Mouse (Mus musculus): ENCODE measurements around the gene Sirt4. TPM values are rescaled to one million over a fixed set of nuclear protein-coding genes. Genes with fewer than 3 reads are reported as not detected.
A peak's percentile ranks its signal among the peaks of the same experiment; 100 is the strongest.
"Not testable (repeated sequence)": the region's sequence is repeated elsewhere in the genome, so short reads cannot be mapped to it uniquely, and the experiment has no call there.

Gene Sirt4
- total RNA-seq, 2 experiments from 2014 or later, result 37.8 to 56.5 TPM

DNA sequence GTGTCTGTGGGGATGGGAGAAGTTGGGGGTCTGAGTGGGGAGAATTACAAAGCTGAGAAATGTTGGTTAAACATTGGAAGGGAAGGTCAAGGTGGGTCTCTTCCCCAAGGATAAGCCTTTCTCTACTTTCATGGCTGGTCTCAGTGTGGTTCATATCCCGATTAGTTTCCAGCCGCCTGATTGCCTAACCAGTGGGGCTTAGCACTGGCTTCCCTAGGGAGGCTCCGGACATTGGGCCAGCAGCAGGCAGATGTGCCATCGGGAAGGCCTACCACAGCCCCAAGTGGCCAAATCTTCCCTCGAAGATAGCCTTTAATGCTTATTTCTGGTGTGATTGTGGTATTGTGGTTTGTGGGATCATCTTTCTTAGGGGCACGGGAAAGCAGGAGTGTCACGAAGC, 27.9 kb upstream of the Sirt4 start:
- H3K4me3 ChIP-seq, result no peak overlapping the region
- no peak for DNase-seq (ENCODE audit: low spot score in 2 of 2)
- H3K27ac ChIP-seq, result no peak overlapping the region
- no peak for TF ChIP-seq CTCF (conservative IDR thresholded peaks at IDR 0.05)

DNA sequence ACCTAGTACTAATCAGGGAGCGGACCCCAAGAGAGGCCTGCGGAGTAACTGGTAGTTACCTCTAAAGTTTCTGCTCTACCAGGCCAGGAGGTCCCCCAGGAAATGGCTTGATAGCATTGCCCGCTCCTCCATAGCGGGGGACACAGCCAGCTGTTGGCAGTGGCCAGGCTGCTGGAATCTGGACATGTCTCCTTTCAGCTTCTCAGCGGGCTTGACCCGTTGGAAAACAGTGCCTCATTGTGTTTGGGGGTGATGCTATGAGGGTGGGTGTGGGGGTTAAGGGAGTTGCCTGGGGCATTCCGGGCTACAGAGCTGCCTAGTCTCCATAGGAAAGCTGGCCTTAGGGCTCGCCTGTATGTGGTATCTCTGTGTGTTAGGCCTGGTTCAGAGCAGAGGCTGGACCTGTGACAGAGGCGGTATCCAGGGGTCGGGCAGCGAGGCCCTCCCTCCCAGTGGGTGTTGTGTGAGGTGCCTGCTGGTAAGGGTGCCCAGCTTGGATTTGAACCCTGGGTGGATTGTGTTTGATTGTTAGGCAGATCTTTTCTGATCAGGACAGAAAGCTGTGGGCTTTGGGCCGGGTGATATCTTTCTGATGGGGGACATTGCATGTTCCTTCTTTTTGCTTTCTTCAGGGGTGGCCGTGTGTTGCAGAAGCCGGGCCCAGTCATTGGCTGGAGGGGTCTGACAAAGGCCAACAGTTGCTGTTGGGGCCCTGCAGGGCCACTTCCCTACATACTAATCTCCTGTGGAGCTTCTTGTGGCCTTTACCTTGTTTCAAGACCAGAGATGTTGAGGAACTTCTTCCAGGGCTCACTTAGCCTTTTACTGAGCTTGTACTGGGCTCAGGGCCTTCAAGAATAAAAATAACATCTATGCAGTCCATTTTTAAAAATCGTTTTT, 25.5 kb upstream of the Sirt4 start:
- H3K27ac ChIP-seq, result peak overlapping the region; percentile 87
- no peak for DNase-seq (ENCODE audit: low spot score in 2 of 2)
- peak overlapping the region; percentile 94; the same call in 1 of the 2 replicates for H3K4me3 ChIP-seq
- TF ChIP-seq CTCF (conservative IDR thresholded peaks at IDR 0.05), result no peak

DNA sequence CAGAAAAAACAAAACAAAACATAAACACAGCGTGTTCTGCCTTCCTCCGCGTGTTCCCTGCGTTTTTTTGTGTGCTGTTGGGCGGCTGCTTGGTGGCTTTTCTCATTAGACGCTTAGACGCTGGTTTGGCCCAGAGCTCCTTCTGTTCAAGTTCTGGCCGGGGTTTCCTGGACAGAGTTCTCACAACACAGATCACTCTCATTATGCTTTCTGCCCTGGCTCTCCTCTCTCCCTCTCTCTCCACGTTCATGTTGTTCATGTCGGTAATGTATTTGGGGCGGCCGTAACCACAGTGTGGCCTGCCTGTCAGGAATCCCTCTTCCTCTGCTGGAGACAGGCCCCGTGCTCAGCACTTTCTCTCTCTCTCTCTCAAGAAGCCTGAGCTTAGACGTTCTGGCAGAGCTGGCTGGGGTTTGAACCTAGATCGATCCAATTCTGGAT, 24.8 kb upstream of the Sirt4 start:
- peak overlapping the region; percentile 94 for H3K4me3 ChIP-seq
- DNase-seq (ENCODE audit: low spot score in 2 of 2), result no peak
- peak overlapping the region; percentile 87 for H3K27ac ChIP-seq
- no peak for TF ChIP-seq CTCF (conservative IDR thresholded peaks at IDR 0.05)

DNA sequence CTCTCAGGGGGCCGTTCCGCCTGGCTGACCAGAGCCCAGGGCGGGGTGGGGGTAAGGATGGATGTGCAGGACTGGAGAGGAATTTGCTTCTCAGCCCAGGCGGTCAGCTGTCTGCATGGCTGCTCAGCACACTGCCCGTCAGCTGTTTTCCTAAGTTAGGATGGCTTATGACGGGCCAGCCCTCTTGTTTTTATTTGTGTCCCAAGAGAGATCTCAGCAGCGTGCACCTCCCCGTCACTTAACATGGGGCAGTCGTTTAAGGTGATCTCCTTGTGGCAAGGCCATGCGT, 24.3 kb upstream of the Sirt4 start:
- TF ChIP-seq CTCF (conservative IDR thresholded peaks at IDR 0.05), result no peak
- peak overlapping the region; percentile 94 for H3K4me3 ChIP-seq
- DNase-seq (ENCODE audit: low spot score in 2 of 2), result no peak
- H3K27ac ChIP-seq, result peak overlapping the region; percentile 87

DNA sequence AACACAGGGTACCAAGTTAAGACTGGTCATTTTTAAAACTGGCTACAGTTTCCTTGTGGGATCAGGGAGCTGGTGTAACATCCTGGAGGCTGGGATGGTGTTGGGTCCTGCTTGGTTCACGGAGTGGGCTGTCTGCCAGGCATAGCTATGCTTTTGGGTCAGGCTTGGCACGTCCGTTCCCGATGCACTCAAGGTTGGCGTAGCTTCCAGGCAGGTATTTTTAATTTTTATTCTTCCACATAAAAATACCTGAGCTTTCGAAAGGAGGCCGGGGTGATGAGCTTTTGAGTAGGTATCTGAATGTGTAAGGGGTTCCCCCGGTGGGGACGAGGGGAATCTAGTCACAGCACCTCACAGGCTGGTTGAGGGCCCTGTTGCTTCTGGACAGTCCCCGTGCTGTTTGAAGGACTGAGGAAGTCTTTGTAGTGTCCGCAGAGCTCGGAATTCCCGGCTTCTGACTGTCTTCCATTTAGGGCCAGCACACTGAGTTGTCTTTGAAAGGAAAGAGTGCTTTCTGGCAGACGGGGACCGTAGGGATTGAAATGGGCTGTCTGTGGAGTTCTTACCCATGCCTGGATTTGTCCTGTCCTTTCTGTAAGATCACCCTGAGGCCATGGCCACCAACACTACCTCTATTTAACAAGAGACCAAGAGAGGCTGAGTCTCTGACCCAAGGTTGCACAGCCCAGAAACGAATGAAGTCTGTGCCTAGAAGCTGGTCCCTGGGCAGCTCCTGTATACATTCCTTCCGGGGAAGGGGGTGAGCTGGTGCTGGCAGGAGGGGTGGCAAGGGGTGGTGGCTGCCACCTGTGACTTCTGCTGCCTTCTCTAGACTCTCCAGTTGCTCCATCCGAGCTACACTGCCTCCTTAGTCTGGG, 23.7 kb upstream of the Sirt4 start:
- TF ChIP-seq CTCF (conservative IDR thresholded peaks at IDR 0.05), result no peak
- Histone ChIP-seq H3K4me3 (peak overlapping the region; percentile 94), H3K27ac (peak overlapping the region; percentile 87)
- DNase-seq (ENCODE audit: low spot score in 2 of 2), result no peak

DNA sequence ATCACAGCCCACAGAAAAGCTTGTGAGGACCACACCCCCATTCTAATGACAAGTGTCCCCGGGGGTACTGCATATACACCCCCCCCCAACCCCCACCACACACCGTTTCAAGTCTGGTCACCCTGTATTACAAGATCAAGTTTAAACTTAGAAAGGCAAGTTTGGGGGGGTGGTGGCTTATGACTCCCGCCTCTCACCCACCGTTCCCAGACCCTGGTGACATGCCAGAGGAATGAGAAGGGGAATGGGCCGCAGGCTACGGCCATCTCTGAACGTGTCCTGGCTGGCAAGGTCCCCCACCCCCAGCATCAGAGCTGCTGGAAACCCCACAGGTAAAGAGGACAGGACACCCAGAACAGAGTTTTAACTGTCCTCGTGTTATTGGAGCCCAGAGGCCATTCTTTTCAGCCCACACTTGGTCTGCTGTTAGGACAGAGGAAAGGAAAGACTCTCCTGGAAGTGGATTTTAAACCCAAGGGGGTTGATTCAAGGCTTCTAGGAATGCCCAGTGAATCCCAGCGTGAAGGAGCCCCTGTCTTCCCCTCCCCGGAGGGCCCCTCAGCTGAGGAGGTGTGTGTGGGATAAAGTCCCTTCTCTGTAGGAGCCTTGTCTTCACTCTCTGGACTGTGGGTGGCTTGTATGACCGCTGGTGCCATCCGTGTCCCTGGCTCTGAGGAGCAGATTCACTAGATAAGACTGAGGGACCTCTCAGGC, 22.9 kb upstream of the Sirt4 start:
- peak overlapping the region; percentile 87 for H3K27ac ChIP-seq
- H3K4me3 ChIP-seq, result peak overlapping the region; percentile 94
- DNase-seq (ENCODE audit: low spot score in 2 of 2), result no peak
- no peak for TF ChIP-seq CTCF (conservative IDR thresholded peaks at IDR 0.05)

DNA sequence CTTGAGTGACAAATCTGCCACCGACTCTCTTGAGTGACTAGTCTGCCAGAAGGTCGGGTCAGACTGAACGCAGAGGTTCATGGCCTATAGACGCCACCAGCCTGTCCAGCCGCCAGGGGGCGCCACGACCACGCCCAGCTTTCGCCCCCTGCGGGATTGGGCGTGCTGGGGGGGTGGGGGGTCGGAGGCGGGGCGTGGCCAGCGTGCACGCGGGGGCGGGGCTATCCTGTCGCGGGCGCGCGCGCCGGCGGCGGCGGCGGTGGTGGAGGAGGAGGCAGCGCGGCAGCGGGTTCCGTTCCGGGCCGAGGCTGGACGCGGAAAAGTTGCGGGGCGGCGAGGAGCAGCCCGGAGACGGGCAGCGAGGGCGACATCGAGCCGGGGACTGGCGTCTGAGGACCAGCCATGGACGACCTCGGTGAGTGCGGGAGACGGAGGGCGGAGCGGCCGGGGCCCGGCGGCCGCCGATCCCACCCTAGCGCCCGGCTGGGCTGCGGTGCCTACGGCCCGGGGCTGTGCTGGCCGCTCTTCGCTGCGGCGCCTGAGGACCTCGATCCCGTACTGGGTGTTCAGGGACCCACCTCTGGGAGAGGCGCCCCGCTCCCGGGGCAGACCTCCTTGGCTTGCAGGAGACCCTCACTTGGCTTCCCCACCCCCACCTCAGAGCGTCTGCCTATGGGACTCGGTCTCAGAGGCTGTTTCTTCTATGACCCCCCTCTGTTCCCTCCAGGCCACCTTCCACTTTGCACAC, 22.1 kb upstream of the Sirt4 start, which contains the start of gene Pxn:
Pxn (plus strand) TSS at position 223 of the 748 bp plus-strand sequence.
- peak within 1 kb of the TSS; percentile 94 for H3K4me3 ChIP-seq
- TF ChIP-seq CTCF (conservative IDR thresholded peaks at IDR 0.05), result peak; percentile 85
- peak within 1 kb of the TSS; percentile 94 for H3K27ac ChIP-seq
- peak; percentile 84 to 95 for DNase-seq (ENCODE audit: low spot score in 2 of 2)

DNA sequence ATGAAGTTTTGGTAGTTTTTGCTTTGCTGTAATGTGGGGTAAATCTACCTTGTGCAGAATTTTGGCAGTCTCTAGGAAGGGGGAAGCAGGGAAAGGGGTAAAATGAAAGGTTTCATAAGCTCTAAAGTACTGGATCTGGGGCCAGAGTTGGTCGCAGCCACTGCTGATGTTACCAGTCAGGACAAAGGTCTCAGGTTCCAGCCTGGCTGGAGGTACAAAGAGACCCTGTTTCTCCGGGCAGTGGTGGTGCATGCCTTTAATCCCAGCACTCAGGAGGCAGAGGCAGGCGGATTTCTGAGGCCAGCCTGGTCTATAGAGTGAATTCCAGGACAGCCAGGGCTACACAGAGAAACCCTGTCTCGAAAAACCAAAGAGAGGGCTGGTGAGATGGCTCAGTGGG, 21.1 kb upstream of the Sirt4 start:
- not testable (repeated sequence) for H3K27ac ChIP-seq; H3K4me3 ChIP-seq; DNase-seq (ENCODE audit: low spot score in 2 of 2)

DNA sequence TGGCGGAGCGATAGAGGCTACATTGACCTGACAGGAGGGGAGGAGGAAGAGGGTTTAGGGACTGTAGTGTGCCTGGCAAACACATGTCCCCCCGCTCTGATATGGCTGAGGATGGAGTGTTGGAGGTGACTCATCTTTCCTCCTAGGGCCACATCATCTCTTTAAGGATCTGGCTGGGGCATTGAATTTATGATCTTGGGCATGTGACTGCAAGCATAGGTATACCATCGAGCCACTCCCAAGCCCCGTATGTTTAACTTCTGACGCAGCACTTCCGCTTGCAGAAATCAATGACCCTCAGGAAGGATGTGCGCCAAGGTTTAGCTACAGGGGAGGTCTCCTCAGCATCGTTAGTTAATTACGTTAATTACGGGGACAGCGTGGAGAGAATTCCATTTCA, 18.5 kb upstream of the Sirt4 start:
- no peak overlapping the region for H3K27ac ChIP-seq
- no peak for DNase-seq (ENCODE audit: low spot score in 2 of 2)
- TF ChIP-seq CTCF (conservative IDR thresholded peaks at IDR 0.05), result no peak
- H3K4me3 ChIP-seq, result no peak overlapping the region

DNA sequence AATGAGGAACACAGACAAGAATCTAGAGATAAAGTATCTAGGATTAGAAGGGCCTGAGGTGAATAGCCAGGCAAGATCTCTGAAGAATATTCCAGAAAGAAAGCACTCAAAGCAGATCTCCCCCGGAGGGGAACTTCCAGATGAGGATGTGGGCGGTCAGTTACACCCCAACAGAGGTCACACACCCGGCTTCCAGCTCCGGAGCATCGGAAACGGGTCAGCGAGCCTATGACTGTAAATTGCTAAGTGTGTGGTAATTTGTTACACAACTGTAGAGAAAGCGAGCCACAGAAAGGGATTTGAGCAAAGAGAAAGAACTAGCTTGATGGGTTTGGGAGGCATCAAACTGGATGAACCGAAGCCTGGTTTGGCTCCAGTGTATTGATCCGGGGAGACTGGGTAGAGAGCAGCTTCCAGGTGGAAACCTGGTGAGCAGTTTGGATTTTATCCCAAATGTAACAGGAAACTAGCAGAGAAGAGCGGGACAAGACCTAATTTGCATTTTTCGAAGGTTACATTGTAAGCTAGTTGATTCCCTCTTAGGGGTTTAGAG, 15.9 kb upstream of the Sirt4 start:
- no peak overlapping the region for H3K27ac ChIP-seq
- no peak overlapping the region for H3K4me3 ChIP-seq
- TF ChIP-seq CTCF (conservative IDR thresholded peaks at IDR 0.05), result no peak
- no peak for DNase-seq (ENCODE audit: low spot score in 2 of 2)

DNA sequence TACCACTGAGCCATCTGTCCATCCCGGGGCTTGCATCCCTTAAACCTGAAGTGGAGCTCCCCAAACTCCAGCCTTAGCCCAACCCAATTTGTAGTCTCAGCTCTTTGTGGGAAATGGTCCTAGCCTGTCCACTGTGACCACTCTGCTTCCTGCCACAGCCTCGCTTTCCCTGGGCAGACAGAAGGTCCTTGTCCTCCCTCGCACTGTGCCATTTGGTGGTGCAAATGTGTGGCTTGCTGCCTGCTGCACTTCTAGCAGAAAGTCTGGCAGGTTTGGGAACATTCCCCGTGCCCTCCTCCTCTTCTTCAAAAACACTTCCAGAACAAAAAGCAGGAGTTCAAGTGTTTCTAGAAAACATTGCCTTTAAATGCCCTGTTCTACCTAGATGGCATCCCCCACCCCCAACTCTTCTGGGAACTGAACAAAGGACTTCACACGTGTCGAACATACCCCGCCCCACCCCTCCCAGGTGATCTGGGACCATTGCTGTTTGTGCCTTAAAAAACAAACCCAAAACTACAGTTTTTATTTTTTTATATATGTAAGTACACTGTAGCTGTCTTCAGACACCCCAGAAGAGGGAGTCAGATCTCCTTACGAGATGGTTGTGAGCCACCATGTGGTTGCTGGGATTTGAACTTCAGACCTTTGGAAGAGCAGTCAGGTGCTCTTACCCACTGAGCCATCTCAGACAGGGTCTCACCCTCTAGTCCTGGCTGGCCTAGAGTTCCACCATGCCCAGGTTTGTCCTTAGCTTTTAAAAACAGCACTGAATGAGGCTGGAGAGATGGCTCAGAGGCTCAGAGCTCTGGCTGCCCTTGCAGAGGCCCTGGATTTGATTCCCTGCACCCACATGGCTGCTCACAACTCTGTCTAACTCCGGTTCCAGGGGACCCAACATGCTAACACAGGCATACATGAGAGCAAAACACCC, 14.0 kb upstream of the Sirt4 start:
- no peak for TF ChIP-seq CTCF (conservative IDR thresholded peaks at IDR 0.05)
- no peak overlapping the region for H3K27ac ChIP-seq
- DNase-seq (ENCODE audit: low spot score in 2 of 2), result no peak
- no peak overlapping the region for H3K4me3 ChIP-seq

Measured in layer of hippocampus, adult 2 months (tissue).